ENCODE assay signal across 8 mouse cellular contexts in genomic region chr4:135873526-135874202, GRCm38 (mm10). TPM values are rescaled to one million over a fixed set of nuclear protein-coding genes. Genes with fewer than 3 reads are reported as not detected.
DNase-seq lines count a peak whose midpoint lies in the region; ATAC-seq lines count a peak whose summit lies in the region.

Gene Pnrc2, minus strand, starts transcription at chr4:135873850.

- H3K9me3 ChIP-seq in heart, embryonic 13.5 days, result no peaks in the 10 kb centered on the region
- no peaks in the 10 kb centered on the region for H3K9me3 ChIP-seq in liver, embryonic 13.5 days (replicated peaks)
- no peaks in the 10 kb centered on the region for H3K9me3 ChIP-seq in stomach, embryonic 16.5 days (replicated peaks; ENCODE audit: control insufficient read depth, low read length)

- H3K4me2 ChIP-seq in heart, embryonic 13.5 days, result peak within 1 kb of the TSS; percentile 74
- H3K4me2 ChIP-seq in liver, embryonic 13.5 days, result peak within 1 kb of the TSS; percentile 89
- peak within 1 kb of the TSS; percentile 80 for H3K4me2 ChIP-seq in stomach, embryonic 16.5 days (ENCODE audit: low read depth, low read length)

- H3K27ac ChIP-seq in heart, embryonic 13.5 days (replicated peaks), result peak within 1 kb of the TSS; percentile 98
- H3K27ac ChIP-seq in liver, embryonic 13.5 days, result peak within 1 kb of the TSS; percentile 93
- H3K27ac ChIP-seq in stomach, embryonic 16.5 days (ENCODE audit: low read length), result peak within 1 kb of the TSS; percentile 100

- H3K27me3 ChIP-seq in heart, embryonic 13.5 days (replicated peaks), result no peaks in the 10 kb centered on the region
- no peaks in the 10 kb centered on the region for H3K27me3 ChIP-seq in liver, embryonic 13.5 days
- H3K27me3 ChIP-seq in stomach, embryonic 16.5 days (ENCODE audit: control insufficient read depth, insufficient read depth, low read length), result no peaks in the 10 kb centered on the region

- ATAC-seq in erythroid progenitor cell, adult 5-6 weeks (replicated peaks; ENCODE audit: low FRiP score, poor library complexity, severe bottlenecking), result peak; percentile 84
- peak; percentile 88 for ATAC-seq in heart, embryonic 13.5 days (ENCODE audit: extremely low read depth, insufficient number of reproducible peaks, low FRiP score, low TSS enrichment)
- peak; percentile 94 for ATAC-seq in liver, embryonic 13.5 days (ENCODE audit: low read depth)
- ATAC-seq in stomach, embryonic 16.5 days (ENCODE audit: insufficient read depth, low FRiP score), result peak; percentile 94

- peak within 1 kb of the TSS; percentile 96 for H3K9ac ChIP-seq in heart, embryonic 13.5 days
- H3K9ac ChIP-seq in liver, embryonic 13.5 days, result peak within 1 kb of the TSS; percentile 89
- peak within 1 kb of the TSS; percentile 87 for H3K9ac ChIP-seq in stomach, embryonic 16.5 days (ENCODE audit: low read length)

- H3K4me1 ChIP-seq in heart, embryonic 13.5 days, result peaks cover 60% of the 10 kb centered on the region
- peaks cover 63% of the 10 kb centered on the region for H3K4me1 ChIP-seq in liver, embryonic 13.5 days (replicated peaks)
- H3K4me1 ChIP-seq in stomach, embryonic 16.5 days (ENCODE audit: control insufficient read depth, insufficient read depth, low read length), result peaks cover 47% of the 10 kb centered on the region

- 0% methylated on average over 60 of the region's 60 CpGs for WGBS in heart, embryonic 13.5 days
- WGBS in liver, embryonic 13.5 days (ENCODE audit: insufficient replicate concordance), result under 1% methylated on average over 58 of the region's 60 CpGs
- WGBS in stomach, embryonic 16.5 days, result under 1% methylated on average over 58 of the region's 60 CpGs

- peak; percentile 94 for DNase-seq in CD4-positive, CD25-positive, alpha-beta regulatory T cell, adult 2 months (ENCODE audit: low read depth, low spot score)
- DNase-seq in brain, embryonic 18.5 days (ENCODE audit: low read depth, low spot score), result peak; percentile 89
- peak; percentile 95 for DNase-seq in kidney, postnatal 14 days
- peak; percentile 86 for DNase-seq in liver, embryonic 13.5 days
- peak; percentile 98 for DNase-seq in neural tube, embryonic 10.5 days (ENCODE audit: extremely low spot score, low spot score)

- peaks cover 33% of the 10 kb centered on the region for H3K36me3 ChIP-seq in heart, embryonic 13.5 days
- H3K36me3 ChIP-seq in liver, embryonic 13.5 days, result peaks cover 34% of the 10 kb centered on the region
- H3K36me3 ChIP-seq in stomach, embryonic 16.5 days (ENCODE audit: control insufficient read depth, insufficient read depth, low read length), result peaks cover 7% of the 10 kb centered on the region; the same call in 1 of the 2 replicates

- peak within 1 kb of the TSS; percentile 76 for H3K4me3 ChIP-seq in heart, embryonic 13.5 days
- H3K4me3 ChIP-seq in liver, embryonic 13.5 days (replicated peaks), result peak within 1 kb of the TSS; percentile 76
- H3K4me3 ChIP-seq in stomach, embryonic 16.5 days (replicated peaks; ENCODE audit: low read length), result peak within 1 kb of the TSS; percentile 60

RNA-seq across cellular contexts. Expression of gene Pnrc2, which starts in this region (rescaled TPM):
- total RNA-seq in erythroid progenitor cell, adult 5-6 weeks (2015; ENCODE audit: low replicate concordance), result 245 and 298 TPM in 2 replicates
- 215 and 282 TPM in 2 replicates for total RNA-seq in erythroid progenitor cell, adult 5-6 weeks (2017; ENCODE audit: low replicate concordance)
- polyA plus RNA-seq in heart, embryonic 13.5 days (2015; fragmentation: Nextera tagmentation; extraction: Ambion mirVana), result 114 and 125 TPM in 2 replicates
- polyA plus RNA-seq in liver, embryonic 13.5 days (2015; fragmentation: Nextera tagmentation; extraction: Ambion mirVana), result 88.0 and 109 TPM in 2 replicates
- polyA plus RNA-seq in stomach, embryonic 16.5 days (2015; fragmentation: Nextera tagmentation; extraction: Ambion mirVana), result 168 and 169 TPM in 2 replicates

Comparison
In these comparisons a context has a peak if more than half of its experiments do, and no peak if none do; other contexts are left out.
1. Peak in every context shown above with its lines: DNase-seq, ATAC-seq, H3K4me3 ChIP-seq and H3K27ac ChIP-seq.